Mouse (Mus musculus) cerebellum, adult 11-12 months (tissue): ENCODE results near the gene Qsox1.
A peak's percentile ranks its signal among the peaks of the same experiment; 100 is the strongest.

ENCODE experiments used
- DNase-seq: peaks from one replicate; pipeline ENCODE4 v3.0.0; 2022

Qsox1 gene

GRCm38 (mm10) chr1:155798000-155798399 is 14.7 kb downstream of the Qsox1 start:
- DNase-seq, result no peak

DNA sequence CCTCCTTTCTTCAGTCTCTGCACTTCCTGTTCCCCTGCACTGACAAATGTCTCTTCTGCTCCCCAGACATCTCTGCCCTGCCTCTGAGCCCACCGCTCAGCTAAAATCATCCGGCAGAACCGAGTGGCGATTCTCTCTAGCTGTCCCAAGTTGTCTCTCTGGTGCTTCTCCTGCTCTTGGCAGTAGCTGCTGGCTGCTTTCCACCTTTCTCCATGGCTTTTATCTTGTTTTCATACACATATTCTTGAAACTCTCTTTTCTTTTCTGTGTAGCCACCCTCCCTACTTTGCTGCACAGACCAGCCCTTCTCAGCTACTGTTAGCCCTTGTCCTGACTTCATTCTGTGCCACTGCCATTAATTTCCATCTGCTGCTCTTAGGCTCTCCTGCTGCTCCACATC is 15.3 kb downstream of the Qsox1 start:
- DNase-seq, result no peak

DNA sequence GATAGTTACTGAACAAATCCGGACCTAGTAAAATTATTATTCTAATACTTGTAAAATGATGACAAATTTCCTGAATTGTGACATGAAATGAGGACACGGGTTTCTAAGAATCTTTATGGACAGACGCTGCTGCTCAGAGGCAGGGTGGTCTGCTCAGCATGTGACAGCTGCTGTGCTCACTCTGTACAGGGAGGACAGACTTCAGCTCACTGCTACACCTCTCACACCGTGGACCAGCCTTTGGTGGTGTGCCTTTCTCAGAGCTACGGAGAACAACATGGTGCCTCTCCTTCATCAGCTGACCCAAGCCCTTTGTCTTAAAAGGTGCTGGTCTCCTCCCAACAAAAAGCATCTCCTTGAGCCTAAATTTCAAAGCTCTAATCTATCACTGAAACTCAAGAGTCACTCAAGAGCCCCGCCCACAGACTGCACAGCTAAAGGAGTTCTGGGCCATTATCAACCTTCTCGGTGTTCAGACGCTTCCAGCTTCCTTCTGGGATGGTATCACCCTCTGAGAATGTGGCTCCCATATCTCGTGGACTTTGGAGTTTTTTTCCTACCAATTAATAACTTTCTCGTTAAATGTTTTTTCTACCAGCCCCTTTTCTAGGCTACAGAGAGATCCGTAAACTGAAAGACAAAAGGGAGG is 15.8 kb downstream of the Qsox1 start:
- no peak for DNase-seq

GRCm38 (mm10) chr1:155795791-155796233 is 16.9 kb downstream of the Qsox1 start:
- DNase-seq, result no peak

- no peak for DNase-seq
Observed at GRCm38 (mm10) chr1:155794855-155795254, 17.8 kb downstream of the Qsox1 start.

DNA sequence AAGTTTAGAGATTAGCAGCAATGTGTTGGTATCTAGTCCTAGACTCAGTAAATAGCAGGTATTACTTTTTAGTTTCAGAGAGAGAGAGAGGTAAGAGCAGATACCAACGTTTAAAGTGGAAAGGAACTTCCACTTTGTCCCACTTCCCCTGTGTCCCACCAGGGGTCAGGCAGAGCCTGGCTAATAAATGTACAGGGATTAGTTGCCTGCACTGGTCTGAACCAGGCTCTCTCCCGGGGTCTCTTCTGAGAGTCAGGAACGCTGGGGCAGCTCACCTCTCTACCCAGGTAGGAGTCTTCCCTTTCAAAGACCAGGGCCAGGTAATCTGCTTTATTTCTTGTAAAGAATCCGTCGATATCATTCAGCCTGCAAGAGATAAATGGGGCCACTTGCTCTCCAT is 20.8 kb downstream of the Qsox1 start:
- DNase-seq, result no peak

DNA sequence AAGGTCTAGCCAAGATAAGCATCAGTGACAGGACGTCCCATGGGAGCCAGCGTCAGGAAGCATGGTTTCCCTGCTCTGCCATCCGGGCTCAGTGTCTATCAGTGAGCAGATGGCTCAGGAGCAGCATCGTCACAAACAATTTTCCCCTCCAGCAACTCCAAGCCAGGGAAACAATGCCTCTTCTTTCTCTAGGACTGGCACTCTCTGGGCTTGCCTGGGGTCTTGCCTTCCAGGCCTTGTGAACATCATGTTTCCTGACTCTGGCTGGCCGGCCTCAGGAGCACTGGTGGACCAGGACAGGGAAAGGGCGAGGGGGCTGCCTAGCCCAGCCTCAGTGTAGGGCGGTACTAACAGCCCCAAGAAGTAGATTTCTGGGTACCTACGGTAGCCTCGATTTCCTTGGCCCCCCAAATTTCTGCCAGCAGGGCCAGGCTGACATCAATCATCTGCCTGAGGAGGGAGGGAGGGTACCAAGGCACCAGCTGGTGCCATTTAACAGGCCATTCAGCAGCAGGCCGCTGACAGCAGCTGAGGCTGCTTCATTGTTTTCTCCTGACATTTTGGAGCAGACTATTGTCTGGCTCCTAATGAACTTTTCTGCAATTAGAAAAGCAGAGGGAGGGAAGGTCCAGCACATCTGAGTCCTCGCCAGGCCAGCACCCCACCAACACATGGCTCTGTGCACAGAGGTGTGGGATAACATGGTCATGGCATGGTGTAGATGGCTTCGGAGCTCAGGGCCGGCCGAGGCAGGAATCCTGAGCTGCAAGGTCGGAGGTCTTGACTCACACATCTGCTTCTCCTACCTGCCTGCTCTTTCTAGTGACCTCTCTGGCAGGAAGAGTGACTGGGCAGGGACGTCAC is 22.3 kb downstream of the Qsox1 start:
- peak; percentile 71 for DNase-seq

- no peak for DNase-seq
Observed at GRCm38 (mm10) chr1:155785886-155786285, 26.8 kb downstream of the Qsox1 start.

GRCm38 (mm10) chr1:155784343-155785205 is 28.1 kb downstream of the Qsox1 start:
- peak; percentile 49 for DNase-seq

DNA sequence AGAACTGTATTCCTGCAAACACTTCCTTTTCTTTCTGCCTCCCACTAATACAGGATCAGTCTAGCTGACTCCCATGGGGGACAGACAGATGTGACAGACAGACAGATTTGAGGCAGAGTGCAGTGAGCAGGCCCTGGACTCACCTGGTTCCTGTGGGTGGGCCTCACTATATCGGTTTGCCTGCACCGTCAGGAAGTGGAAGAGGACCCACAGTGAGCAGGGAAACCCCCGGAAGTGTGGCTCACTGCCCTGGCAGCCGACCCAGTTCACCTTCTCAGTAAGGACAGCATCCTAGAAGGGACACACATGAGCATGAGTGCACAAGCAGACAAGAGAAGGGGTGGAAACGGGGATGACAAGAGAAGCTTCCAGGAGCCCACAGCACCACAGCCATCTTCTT is 30.3 kb downstream of the Qsox1 start:
- DNase-seq, result no peak

GRCm38 (mm10) chr1:155777641-155778625 is 34.8 kb downstream of the Qsox1 start:
- DNase-seq, result no peak

DNA sequence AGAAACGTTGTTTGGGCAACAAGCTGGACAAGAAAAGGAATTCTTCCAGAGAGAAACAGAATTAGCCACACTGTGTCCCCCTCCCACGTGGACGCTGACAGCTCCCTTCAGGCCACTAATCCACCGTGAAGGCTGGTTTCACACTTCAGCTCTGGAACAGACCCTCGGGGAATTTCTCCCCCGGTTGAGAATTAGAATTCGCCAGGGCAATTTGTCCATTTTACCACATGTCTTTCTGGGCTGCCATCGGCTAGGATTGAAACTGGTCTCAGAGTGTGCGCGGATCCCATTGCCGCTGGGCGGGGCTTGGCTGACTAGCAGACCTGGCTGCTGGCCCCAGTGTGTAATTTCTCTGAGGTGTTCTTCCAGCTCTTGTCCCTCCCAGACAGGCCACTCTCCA is 53.5 kb downstream of the Qsox1 start:
- no peak for DNase-seq

DNA sequence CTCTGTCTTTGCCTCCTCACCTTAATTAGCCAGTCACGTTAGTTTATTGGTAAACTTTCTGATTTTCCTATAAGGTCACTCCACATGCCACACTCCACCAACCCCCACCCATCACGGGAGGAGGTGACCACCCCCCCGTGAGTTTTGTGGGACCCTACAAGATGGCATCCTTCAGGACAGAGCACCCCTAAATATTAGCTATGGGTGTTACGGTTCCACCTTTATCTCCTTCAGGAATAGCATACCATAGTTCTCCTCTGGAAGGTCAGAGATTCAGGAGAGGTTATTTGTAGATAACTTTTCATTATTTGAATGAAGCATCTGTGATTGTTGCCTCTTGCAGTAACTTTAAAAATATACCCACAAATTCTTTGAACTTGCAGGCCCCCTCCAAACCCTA is 54.0 kb downstream of the Qsox1 start:
- no peak for DNase-seq

DNA sequence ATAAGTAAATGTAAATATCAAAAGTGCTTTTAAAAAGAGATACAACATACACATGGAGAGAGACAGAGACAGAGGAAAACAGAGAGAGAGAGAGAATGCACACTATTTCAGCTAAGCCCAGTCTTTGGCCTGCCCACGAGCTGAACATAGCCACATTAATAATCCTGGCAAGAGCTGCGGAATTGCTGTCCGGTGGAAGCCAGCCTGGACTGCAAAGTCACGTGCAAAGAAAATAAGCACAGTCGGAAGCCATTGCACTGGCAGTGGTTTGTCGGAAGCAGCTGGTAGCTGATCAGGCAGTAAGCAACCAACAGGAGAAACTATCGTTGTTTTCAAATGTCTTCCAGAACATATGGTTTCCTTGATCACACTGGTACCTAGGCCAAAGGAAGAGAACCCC is 55.1 kb downstream of the Qsox1 start:
- no peak for DNase-seq

DNA sequence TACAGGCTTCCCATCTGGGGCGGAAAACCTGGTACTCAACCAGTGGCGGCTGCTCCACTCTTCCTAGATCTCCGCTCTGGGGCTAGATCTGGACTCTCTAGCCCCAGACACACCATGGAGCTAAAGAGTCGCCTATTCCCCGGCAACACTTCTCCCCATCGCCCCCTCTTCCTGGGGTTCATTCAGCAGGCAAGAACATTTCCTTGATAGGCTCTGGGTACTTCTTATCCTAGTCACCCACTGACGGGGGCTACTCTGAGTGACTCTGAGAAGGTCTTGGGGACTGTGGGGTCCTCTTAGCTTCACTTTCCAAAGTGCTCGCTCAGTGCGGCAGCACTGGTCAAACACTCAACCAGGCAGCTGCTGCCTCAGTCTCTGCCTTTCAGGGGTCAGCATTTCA is 59.3 kb downstream of the Qsox1 start:
- DNase-seq, result no peak

GRCm38 (mm10) chr1:155751484-155752255 is 61.0 kb downstream of the Qsox1 start, which contains the start of gene Lhx4:
Lhx4 (minus strand) TSS chr1:155751684.
- no peak for DNase-seq

GRCm38 (mm10) chr1:155750517-155751178 is 62.0 kb downstream of the Qsox1 start:
- DNase-seq, result no peak

- no peak for DNase-seq
Observed at GRCm38 (mm10) chr1:155747911-155748310, 64.8 kb downstream of the Qsox1 start.

DNA sequence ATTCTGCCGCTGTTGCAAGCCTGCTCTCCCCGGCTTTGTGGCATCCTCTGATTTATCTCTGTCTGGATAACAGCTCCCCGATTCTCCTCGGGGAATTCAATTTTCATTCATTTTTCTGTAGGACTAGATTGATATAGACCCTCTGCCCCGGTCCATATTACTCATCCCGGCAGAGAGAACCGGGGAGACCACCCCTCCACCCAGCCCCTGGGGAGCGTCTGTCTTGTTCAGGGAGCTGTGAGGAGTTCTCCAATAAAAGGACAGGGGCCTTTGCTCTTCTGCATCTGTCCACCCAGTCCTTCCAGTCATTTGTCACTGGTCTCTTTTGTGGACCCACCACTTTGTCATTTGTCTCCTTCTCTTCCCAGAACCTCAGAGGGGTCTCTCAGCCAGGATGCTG is 65.7 kb downstream of the Qsox1 start:
- DNase-seq, result no peak
